Mouse (Mus musculus) midbrain, embryonic 10.5 days (tissue): ENCODE data around the gene Gna12. TPM values are rescaled to one million over a fixed set of nuclear protein-coding genes. Genes with fewer than 3 reads are reported as not detected.

Source experiments
- DNase-seq: peaks from one replicate; pipeline ENCODE4 v3.0.0-alpha.2; 2017; ENCODE audit warnings: low spot score
- H3K27ac ChIP-seq: fragments of 300-500 bp; sonication (generic); replicated peaks from 2 replicates; pipeline ENCODE4 v1.5.1; 2016; ENCODE audit warnings: mild to moderate bottlenecking
- H3K27me3 ChIP-seq: fragments of 300-500 bp; sonication (generic); 2 replicates; pipeline ENCODE4 v1.6.1; 2016; ENCODE audit warnings: low read depth, mild to moderate bottlenecking; ENCODE audit not compliant: poor library complexity, severe bottlenecking
- H3K36me3 ChIP-seq: fragments of 300-500 bp; sonication (generic); 2 replicates; pipeline ENCODE4 v1.6.1; 2016; ENCODE audit warnings: mild to moderate bottlenecking, moderate library complexity
- H3K4me1 ChIP-seq: fragments of 300-500 bp; sonication (generic); 2 replicates; pipeline ENCODE4 v1.6.1; 2016
- H3K4me3 ChIP-seq: fragments of 300-500 bp; sonication (generic); 2 replicates; pipeline ENCODE4 v1.5.1; 2016; ENCODE audit warnings: mild to moderate bottlenecking, moderate library complexity
- H3K9me3 ChIP-seq: fragments of 300-500 bp; sonication (generic); replicated peaks from 2 replicates; pipeline ENCODE4 v1.6.1; 2016; ENCODE audit warnings: mild to moderate bottlenecking
- WGBS: fragments of 180-500 bp; shearing (Covaris S2); methylation state at CpG from one replicate; pipeline ENCODE4 v1.1.7; 2016; 5-methylcytosine and 5-hydroxymethylcytosine counted together
- polyA plus RNA-seq: library from polyadenylated mRNA; unstranded; fragments of >200 nt; fragmentation: Nextera tagmentation; extraction: Ambion mirVana; gene quantifications from 2 replicates; pipeline ENCODE4 v1.2.1, GENCODE M21; 2016

Gna12 gene
- polyA plus RNA-seq, 1 experiment from 2014 or later = 7.7 TPM

DNA sequence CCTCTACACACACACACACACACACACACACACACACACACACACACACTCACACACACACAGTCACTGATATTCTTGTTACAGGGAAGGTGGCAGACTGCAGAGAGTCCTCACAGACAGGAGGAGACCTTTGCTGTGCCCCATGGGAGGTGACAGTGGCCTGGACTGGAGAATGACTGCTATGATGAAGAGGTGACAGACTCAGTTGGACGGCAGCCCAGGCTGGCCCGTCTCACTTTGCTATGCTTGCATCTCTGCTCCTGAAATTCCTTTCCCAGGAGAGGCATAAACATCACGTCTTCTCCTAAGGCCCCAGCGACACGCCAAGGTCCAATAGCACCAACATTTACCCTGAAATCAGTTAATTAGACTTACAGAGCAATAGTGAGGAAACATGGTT, 23.5 kb upstream of the Gna12 start:
- peaks cover 10% of the 10 kb centered on the region; the same call in 1 of the 2 replicates for H3K9me3 ChIP-seq
- WGBS = 90% methylated on average over 5 of the region's 5 CpGs
- H3K36me3 ChIP-seq = no peaks in the 10 kb centered on the region
- no peak overlapping the region for H3K27ac ChIP-seq
- no peak for DNase-seq
- no peak overlapping the region for H3K4me3 ChIP-seq
- H3K27me3 ChIP-seq = no peaks in the 10 kb centered on the region
- H3K4me1 ChIP-seq = peaks cover 18% of the 10 kb centered on the region

DNA sequence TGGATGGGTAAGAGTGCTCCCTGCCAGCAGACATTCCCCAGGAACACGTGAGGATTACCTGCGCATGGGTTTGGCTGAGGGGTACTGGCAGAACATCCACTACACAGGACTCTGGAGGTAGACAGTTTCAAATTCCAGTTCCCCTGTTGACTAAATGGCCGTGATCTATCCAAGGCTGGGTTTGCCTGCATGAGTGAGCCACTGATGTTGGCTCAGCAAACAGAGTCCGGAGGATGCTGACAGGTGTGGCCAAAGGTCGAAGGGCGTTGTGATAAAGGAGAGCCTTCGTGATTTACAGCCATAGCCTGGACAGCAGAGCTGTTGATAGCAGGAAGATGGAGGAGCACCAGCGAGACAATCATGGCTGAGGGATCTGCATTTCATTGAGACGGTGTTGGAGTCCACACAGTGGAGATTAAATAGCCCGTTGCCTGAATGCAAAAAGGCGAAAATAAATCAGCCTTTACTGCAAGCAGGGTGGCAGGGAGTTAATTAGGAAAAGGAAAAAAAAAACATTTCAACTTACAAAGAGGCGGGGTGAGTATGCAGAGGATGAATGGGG, 22.3 kb upstream of the Gna12 start:
- Histone ChIP-seq H3K4me3 (no peak overlapping the region), H3K9me3 (peaks cover 10% of the 10 kb centered on the region; the same call in 1 of the 2 replicates), H3K36me3 (no peaks in the 10 kb centered on the region), H3K4me1 (peaks cover 19% of the 10 kb centered on the region), H3K27me3 (no peaks in the 10 kb centered on the region), H3K27ac (no peak overlapping the region)
- DNase-seq = no peak
- 88% methylated on average over 12 of the region's 12 CpGs for WGBS

DNA sequence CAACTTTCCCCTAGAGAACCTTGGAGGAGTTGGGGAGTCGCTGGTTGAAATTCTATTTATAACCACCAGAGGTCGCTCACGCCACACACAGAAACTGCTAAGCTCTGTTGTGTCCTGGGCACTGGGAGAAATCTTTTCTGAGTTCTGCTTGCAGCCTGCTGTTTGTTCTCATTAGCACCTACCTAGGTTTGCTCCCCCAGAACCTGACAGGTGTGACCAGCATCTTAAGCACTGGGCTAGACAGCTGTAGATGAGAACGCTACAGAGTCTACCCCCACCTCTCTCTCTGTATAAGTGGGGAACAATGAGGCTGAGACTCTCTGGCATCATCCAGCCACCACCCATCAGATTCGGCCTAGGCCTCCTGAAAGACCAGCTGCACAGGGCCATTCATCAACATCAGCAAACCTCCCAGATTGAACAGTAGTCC, 17.1 kb upstream of the Gna12 start:
- Histone ChIP-seq H3K9me3 (peaks cover 10% of the 10 kb centered on the region; the same call in 1 of the 2 replicates), H3K4me3 (no peak overlapping the region), H3K27me3 (no peaks in the 10 kb centered on the region), H3K36me3 (no peaks in the 10 kb centered on the region), H3K27ac (peak overlapping the region; percentile 30; the same call in 1 of the 2 replicates), H3K4me1 (0 out of 2 replicates have a peak, but pooled peaks cover 4% of the 10 kb centered on the region)
- DNase-seq = peak; percentile 46
- WGBS = 15% methylated on average over 5 of the region's 5 CpGs

DNA sequence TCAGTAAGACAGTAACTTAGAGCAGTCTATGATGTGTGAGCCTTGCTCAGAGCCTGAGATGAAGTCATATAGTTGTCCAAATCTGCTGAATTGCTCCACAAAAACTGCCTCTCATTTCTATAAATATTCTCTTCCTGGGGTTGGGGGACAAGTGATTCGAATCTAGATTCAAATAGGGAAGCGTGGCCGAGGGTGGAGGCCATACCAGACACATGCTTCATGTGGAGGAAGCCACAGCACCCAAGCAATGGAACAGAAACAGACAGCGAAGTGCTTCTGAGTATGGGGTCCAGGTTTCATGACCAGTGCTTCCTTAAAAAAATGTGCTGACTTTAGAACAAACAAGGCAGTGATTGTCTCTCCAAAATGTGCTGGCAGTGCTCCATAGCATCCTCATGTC, 11.7 kb upstream of the Gna12 start:
- DNase-seq = no peak
- Histone ChIP-seq H3K27ac (no peak overlapping the region), H3K9me3 (no peaks in the 10 kb centered on the region), H3K4me1 (no peaks in the 10 kb centered on the region), H3K36me3 (no peaks in the 10 kb centered on the region), H3K4me3 (no peak overlapping the region), H3K27me3 (no peaks in the 10 kb centered on the region)
- whole genome bisulfite sequencing = 83% methylated on average over 4 of the region's 4 CpGs

DNA sequence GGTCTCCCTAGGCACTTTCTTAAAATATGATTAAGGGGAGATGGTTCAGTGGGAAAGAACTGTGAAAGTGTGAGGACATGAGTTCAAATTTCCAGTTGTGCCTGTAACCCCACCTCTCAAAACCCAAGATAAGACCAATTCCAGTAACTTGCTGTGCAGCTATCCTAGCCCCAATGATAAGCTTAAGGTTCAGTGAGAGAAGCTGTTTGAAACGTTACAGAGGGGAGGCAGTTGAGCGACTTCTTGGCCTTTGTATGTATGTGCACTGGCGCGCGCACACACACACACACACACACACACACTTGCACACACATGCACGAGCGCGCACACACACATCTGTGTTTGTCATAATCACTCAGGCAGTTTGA, 817 bp upstream of the Gna12 start:
- peak overlapping the region; percentile 88 for H3K4me3 ChIP-seq
- no peaks in the 10 kb centered on the region for H3K9me3 ChIP-seq
- peak overlapping the region; percentile 71 for H3K27ac ChIP-seq
- peaks cover 38% of the 10 kb centered on the region for H3K4me1 ChIP-seq
- 0 out of 2 replicates have a peak, but pooled peaks cover 1% of the 10 kb centered on the region for H3K36me3 ChIP-seq
- WGBS = 74% methylated on average over 8 of the region's 8 CpGs
- DNase-seq = no peak
- no peaks in the 10 kb centered on the region for H3K27me3 ChIP-seq

DNA sequence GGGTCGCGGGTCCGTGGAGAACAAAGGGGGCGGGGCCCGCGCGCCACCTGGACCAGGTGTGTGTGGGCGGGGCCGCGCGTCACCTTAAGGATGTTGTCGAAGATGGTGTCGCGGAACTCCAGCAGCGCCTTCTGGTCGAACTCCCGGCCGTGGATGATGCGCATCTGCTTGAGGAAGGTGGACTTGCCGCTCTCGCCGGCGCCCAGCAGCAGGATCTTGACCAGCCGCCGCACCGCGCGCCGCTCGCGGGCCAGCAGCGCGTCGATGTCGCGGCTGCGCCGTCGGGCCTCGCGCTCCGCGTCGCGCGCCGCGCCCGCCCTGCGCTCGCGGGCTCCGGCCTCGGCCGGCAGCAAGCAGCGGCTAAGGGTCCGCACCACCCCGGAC, 328 bp downstream of the Gna12 start:
- H3K27ac ChIP-seq = peak overlapping the region; percentile 91
- WGBS = under 1% methylated on average over 58 of the region's 58 CpGs
- H3K4me3 ChIP-seq = peak overlapping the region; percentile 88
- H3K27me3 ChIP-seq = no peaks in the 10 kb centered on the region
- no peaks in the 10 kb centered on the region for H3K9me3 ChIP-seq
- H3K36me3 ChIP-seq = peaks cover 10% of the 10 kb centered on the region
- no peak for DNase-seq
- peaks cover 38% of the 10 kb centered on the region for H3K4me1 ChIP-seq

DNA sequence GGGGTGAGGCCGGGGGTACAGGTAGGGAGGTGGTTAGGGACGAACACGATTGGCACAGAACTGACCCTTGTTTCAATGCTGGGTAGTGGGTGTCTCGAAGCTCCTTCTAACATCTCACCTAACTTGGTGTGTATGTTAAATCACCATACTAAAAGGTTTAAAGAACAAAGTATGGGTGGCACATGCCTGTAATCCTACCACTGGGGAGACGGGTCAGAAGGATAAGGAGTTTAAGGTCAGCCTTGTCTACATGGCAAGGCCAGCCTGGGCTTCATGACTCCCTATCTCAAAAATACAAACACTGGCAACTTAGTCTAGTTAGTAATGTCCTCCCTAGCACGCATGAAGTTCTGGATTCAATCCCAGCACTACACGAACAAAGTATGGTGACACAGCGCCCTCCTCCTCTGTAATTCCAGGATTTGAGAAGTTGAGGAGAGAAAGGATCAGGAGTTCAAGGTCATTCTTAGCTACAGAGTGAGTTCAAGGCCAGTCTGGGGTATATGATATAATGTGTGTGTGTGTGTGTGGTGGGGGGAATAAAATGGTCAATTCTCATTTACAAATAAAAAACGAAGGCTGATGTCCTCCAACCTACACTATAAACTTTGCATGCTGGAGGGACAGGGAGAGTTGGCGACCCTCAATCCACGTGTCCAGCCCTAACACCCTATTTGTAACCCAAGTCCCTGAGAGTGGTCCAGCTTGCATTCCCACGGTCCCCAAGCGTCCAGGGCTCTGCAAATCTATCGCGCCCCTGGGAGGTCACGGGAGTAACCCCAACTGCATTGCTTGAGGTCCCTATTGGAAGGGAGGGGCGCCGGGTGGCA, 935 bp downstream of the Gna12 start:
- peak; percentile 42 for DNase-seq

DNA sequence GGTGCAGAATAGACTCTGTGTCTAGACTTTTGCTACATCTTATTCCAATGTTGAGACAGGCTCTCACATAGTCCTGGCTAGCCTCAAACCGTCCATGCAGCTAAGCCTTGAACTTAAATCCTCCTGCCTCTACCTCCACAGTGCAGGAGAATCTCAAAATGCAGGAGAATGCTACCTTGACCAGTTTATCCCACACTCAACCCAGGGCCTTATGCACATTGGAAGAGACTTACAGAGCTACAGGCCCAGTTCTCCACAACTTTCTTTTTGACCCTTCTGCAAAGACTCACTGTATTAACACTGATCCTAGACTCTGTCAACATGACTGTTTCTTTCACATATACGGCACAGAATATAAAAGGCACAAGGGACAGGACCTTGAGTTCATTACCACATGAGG, 1.9 kb downstream of the Gna12 start:
- Histone ChIP-seq H3K36me3 (peaks cover 22% of the 10 kb centered on the region), H3K4me3 (peak overlapping the region; percentile 88; the same call in 1 of the 2 replicates), H3K27ac (no peak overlapping the region), H3K27me3 (no peaks in the 10 kb centered on the region), H3K9me3 (no peaks in the 10 kb centered on the region), H3K4me1 (peaks cover 38% of the 10 kb centered on the region)
- DNase-seq = no peak
- WGBS = 82% methylated on average over 2 of the region's 2 CpGs

More for the DNA sequence above, 935 bp downstream of the Gna12 start:
- Histone ChIP-seq H3K36me3 (peaks cover 14% of the 10 kb centered on the region), H3K27ac (peak overlapping the region; percentile 91), H3K27me3 (no peaks in the 10 kb centered on the region), H3K4me1 (peaks cover 38% of the 10 kb centered on the region), H3K4me3 (peak overlapping the region; percentile 88), H3K9me3 (no peaks in the 10 kb centered on the region)
- 39% methylated on average over 18 of the region's 18 CpGs for WGBS

DNA sequence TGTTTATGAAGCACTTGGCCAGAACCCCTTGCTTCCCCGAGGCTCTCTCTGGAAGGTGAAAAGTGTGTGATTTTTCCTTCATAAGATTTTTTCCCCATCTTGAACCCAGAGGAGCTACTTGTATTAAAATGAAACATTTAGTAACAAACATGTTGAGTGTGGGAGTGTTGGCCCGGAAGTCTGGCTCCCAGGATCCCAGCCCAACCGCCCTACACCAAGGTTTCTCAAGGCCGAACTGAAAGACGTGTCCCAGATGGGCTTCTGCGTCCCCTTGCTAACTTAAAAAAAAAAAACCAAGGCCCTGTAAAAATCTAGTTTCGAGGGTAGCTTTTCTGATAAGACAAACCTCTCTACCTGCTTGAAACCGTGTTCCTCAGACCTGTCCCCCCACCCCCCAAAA, 2.3 kb downstream of the Gna12 start:
- H3K4me1 ChIP-seq = peaks cover 38% of the 10 kb centered on the region
- DNase-seq = no peak
- H3K27me3 ChIP-seq = no peaks in the 10 kb centered on the region
- peak overlapping the region; percentile 88; the same call in 1 of the 2 replicates for H3K4me3 ChIP-seq
- H3K27ac ChIP-seq = no peak overlapping the region
- H3K36me3 ChIP-seq = peaks cover 22% of the 10 kb centered on the region
- 85% methylated on average over 8 of the region's 8 CpGs for WGBS
- no peaks in the 10 kb centered on the region for H3K9me3 ChIP-seq

DNA sequence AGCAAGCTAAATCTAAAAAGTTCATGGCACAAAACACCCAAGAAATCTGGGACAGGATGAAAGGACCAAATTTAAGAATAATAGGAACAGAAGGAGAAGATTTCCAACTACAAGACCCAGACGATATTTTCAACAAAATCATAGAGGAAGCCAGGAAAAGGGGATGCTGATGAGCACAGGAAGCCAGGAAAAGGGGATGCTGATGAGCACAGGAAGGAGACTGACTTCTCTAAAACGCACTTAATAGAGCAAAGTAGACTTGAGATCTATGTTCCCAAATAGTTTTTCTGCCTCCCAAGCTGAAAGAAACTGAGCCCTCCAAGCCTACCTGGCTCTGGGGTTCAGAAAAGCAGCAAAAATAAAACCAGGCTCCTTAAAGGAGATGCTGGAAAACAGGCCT, 2.8 kb downstream of the Gna12 start:
- H3K27ac ChIP-seq = no peak overlapping the region
- H3K36me3 ChIP-seq = peaks cover 22% of the 10 kb centered on the region
- no peaks in the 10 kb centered on the region for H3K9me3 ChIP-seq
- WGBS = 68% methylated on average over 2 of the region's 2 CpGs
- H3K27me3 ChIP-seq = no peaks in the 10 kb centered on the region
- peaks cover 38% of the 10 kb centered on the region for H3K4me1 ChIP-seq
- DNase-seq = no peak
- H3K4me3 ChIP-seq = no peak overlapping the region

DNA sequence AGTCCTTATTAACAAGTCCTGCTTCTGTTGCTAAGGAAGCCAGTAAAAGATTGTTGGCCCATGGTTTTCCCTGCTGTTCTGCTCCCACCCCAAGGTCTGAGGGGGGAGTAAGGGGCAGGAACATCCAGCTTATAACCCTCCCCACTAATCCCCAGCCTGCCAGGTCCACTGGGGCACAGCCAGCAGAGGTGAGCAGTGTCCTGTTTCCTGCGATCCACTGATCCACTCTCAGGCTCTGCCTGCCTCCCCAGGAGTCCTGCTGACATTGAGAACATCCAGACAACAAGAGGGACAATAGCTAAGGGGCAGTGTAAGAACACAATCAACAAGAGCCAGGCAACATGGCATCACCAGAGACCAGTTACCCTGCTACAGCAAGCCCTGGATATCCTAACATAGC, 3.4 kb downstream of the Gna12 start:
- 27% methylated on average over 1 of the region's 1 CpGs for WGBS
- no peak overlapping the region for H3K27ac ChIP-seq
- no peak overlapping the region for H3K4me3 ChIP-seq
- H3K9me3 ChIP-seq = no peaks in the 10 kb centered on the region
- peaks cover 38% of the 10 kb centered on the region for H3K4me1 ChIP-seq
- DNase-seq = no peak
- no peaks in the 10 kb centered on the region for H3K27me3 ChIP-seq
- H3K36me3 ChIP-seq = peaks cover 22% of the 10 kb centered on the region

DNA sequence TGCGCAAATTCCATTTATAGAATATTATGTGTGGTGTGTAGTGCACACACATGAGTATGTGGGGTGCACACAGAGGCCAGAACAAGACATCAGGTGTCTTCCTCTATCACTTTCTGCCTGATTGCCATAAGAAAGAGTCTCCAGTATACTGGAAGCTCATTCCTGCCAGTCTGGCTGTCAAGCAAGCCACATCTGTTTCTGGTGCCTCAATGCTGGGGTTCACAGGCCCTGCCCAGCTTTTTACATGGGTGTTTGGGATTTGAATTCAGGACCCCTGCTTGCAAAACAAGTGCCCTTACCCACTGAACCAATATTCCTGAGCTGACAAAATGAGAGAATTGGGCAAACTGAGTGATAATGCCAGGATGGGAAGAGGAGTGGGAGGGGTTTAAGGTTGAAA, 4.1 kb downstream of the Gna12 start:
- Histone ChIP-seq H3K27me3 (no peaks in the 10 kb centered on the region), H3K9me3 (no peaks in the 10 kb centered on the region), H3K36me3 (peaks cover 22% of the 10 kb centered on the region), H3K27ac (no peak overlapping the region), H3K4me3 (no peak overlapping the region), H3K4me1 (peaks cover 41% of the 10 kb centered on the region)
- 93% methylated on average over 1 of the region's 1 CpGs for WGBS
- DNase-seq = no peak

DNA sequence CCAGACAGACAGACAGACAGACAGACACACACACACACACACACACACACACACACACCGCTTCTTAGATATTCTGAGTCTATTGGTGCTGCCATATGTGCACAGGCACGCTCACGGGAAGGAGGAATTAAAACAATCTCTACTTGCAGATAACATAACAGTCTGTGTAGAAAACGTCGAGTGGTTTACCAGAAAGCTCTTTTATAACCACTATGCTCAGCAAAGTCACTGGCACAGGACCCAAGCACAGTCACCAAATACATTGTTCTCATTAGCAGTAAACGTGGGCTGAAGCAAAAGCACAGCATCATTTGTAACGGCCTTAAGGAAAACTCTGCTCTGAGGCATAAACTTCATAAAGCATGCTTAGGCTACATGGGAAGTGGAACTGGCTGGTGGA, 6.1 kb downstream of the Gna12 start:
- WGBS = 92% methylated on average over 7 of the region's 7 CpGs

More for the DNA sequence above, 6.1 kb downstream of the Gna12 start:
- Histone ChIP-seq H3K27me3 (no peaks in the 10 kb centered on the region), H3K27ac (no peak overlapping the region), H3K4me1 (peaks cover 47% of the 10 kb centered on the region), H3K4me3 (no peak overlapping the region), H3K36me3 (peaks cover 22% of the 10 kb centered on the region), H3K9me3 (no peaks in the 10 kb centered on the region)
- no peak for DNase-seq
